Mouse (Mus musculus) erythroid progenitor cell, adult 5-6 weeks (primary cell): Measurements from ENCODE around the gene Fndc3b. TPM values are rescaled to one million over a fixed set of nuclear protein-coding genes. Genes with fewer than 3 reads are reported as not detected.

ENCODE experiments used
- ATAC-seq: replicated peaks from 2 replicates; pipeline ENCODE4 v1.8.0; 2016; ENCODE audit warnings: moderate number of reproducible peaks, mild to moderate bottlenecking, moderate TSS enrichment, inconsistent platforms; ENCODE audit not compliant: poor library complexity, low FRiP score, severe bottlenecking
- total RNA-seq, 2 experiments: library from RNA; stranded (forward) in 1 of 2; stranded (reverse) in 1 of 2; fragments of 150-400 nt in 1 of 2; fragments of 186-747, 209-891 nt in 1 of 2; gene quantifications; 2 replicates each; pipeline versions ENCODE4 v1.2.3 to v1.2.4; 2015 to 2017; ENCODE audit warnings: low replicate concordance in 2 of 2

Fndc3b gene
- total RNA-seq, 2 experiments from 2014 or later, result 1.3 to 1.8 TPM

DNA sequence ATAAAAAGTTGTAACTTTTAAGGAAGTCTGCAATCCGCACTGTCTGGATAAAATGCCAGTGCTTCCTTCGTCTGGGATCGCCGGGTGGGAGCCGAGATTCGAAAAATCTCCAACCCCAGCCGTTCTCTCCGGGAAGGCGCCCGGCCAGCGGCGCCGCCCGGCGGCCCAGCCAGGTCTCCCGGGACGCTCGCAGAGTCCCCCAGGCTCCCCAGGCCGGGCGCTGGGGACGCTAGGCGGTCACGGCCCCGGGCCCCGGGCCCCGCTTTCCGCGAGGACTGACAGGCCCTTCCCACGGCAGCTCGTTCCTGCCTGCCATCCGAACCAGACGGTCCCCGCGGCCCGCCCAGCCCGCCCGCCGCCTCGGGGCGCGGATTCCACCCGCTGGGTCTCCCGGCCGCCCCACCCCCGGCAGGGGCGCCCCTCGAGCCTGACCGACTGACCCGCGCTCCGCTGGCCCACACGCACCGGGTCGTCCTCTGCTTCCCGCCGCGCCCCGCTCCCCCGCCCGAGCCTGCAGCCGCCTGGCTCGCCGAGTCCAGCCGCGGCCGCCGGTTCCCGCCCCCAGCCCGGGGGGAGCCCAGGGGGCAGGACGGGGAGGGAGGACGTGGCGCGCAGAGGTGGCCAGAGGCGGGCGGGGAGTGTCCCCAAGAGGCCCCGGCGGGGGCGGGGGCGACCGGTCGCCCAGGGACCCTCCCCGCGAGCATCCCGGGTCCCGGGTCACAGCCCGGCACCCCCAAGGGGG, 1.0 kb downstream of the Fndc3b start:
- no peak for ATAC-seq

- no peak for ATAC-seq
Observed at GRCm38 (mm10) chr3:27709096-27709905, 1.8 kb downstream of the Fndc3b start.

DNA sequence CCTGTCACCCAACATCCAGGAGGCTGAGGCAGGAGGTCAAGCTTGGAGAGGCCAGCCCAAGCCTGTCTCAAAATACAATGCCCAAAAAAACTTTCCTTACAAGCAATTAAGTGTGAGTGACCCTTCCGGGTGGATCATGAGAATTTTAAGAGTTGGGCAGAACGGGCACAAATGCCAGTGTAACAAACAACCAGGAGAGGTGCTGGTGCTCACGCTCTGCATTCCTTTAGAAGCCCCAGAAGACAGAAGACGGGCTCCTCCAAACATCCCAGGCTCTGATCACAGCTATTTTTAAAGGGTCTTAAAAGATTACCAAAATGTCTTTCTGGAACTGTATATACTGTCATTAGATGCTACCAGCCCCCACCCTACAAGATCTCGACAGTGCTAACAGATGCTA, 2.5 kb downstream of the Fndc3b start:
- no peak for ATAC-seq

GRCm38 (mm10) chr3:27705761-27706160, 5.3 kb downstream of the Fndc3b start:
- ATAC-seq, result no peak

GRCm38 (mm10) chr3:27705056-27705455, 6.1 kb downstream of the Fndc3b start:
- ATAC-seq, result no peak

- no peak for ATAC-seq
Observed at GRCm38 (mm10) chr3:27704641-27705040, 6.5 kb downstream of the Fndc3b start.

DNA sequence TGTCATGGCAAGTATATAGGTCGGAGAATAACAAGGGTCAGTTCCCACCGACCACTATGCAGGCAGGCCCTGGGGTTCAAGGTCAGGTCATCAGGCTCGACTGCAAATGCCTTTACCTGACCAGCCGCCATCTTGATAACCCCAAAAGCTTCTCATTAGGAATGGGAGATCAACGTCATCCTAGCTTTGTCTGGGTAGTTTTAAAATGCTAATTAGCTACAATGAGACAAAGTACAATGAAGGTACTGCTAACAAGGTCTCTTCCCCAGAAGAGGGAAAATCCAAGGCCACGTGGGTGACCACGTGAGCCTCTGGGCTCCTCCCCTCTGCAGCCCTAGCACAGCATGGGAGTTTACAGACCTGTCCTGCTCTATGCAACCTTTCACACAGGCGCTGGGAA, 7.6 kb downstream of the Fndc3b start:
- ATAC-seq, result no peak

DNA sequence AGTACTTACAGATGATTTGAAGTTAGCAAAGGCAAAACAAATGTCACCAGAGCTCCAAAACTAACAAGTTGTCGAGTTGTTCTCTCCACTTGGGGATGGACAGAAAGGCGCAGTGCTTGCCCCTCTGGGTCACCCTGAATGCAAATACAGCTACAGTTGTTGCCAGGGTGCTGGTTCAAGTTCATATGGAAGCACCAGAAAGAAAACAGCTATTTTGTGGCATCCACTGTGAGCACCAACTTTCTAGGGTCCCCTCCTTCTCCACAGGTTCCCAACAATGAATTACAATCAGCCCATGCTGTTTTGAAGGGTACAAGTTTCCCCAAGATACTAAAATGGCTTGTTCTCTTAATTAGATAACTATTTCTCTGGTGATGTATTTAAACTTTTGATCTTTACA, 8.0 kb downstream of the Fndc3b start:
- no peak for ATAC-seq

DNA sequence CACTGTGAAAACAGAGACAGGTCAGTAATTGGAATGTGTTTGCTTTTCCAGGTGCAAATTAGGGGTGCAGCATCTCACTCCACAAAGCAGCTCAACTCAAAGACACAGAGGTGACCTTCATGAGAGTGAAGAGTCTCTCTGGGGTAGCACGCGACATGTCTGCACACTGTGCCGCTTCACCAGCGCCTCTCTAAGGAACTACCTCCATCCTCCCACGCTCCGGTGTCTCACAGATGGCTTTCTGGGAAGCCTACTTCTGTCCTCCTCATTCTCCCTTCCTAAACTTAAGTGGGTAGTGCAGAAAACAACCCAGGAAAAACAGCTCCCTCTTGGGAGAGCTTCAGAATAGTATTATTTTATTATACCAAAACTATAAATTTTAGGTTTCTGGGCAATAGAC, 12.4 kb downstream of the Fndc3b start:
- ATAC-seq, result no peak

GRCm38 (mm10) chr3:27696449-27696797, 14.7 kb downstream of the Fndc3b start:
- no peak for ATAC-seq

DNA sequence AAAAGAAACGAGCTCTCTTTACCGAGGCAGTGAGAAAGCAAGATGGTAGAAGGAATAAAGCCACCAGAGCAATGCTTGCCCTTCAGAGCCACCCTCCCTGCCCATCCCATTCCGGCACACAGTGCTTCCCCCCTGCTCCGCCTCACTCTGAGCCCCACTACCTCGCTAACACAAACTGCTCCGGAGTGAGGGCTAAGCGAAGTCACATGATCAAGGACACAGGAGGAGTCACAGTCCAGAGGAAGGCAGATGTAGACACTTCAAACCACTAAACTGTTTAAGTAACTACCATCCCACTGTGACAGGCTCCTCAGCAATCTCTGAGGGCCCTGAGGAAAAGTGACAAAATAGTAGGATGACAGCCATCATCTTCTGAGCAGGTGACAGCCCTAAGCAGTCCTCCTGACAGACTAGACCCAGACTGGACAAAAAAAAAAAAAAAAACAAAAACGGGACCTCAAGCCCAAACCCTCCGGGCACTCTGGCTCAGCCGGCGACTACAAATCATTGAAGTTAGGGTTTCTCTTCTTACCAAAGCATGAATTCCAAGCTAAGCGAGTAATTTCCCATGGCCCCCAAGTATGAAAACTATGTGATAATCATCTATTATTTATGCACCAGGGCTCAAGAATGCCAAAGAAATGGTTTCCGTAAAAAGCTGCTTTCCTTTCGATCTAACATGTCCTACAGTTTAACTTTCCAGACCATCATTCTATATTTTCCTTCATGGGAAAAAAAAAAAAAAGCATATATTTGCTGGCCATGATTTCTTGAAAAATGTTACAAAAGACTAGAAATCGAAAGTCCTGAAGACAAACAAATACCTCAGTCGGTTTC, 15.3 kb downstream of the Fndc3b start:
- ATAC-seq, result no peak

- no peak for ATAC-seq
Observed at GRCm38 (mm10) chr3:27694586-27694985, 16.5 kb downstream of the Fndc3b start.

DNA sequence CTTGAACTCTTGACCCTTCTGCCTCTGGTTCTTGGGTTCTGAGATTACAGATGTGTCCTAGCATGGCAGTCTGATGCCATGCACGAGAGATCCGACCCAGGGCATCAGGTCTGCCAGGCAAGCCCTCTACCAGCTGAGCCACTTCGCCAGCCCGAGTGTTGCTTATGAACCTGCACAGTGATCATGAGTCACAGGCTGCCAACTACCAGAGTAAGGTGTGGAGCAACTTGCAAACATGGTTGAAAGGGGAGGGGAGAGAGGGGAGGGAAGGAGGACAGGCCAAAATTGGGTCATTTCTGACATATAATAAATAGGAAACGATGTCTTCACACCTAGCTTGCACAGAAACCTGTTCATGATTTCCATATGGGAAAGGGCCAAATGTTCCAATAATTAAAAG, 17.0 kb downstream of the Fndc3b start:
- no peak for ATAC-seq

DNA sequence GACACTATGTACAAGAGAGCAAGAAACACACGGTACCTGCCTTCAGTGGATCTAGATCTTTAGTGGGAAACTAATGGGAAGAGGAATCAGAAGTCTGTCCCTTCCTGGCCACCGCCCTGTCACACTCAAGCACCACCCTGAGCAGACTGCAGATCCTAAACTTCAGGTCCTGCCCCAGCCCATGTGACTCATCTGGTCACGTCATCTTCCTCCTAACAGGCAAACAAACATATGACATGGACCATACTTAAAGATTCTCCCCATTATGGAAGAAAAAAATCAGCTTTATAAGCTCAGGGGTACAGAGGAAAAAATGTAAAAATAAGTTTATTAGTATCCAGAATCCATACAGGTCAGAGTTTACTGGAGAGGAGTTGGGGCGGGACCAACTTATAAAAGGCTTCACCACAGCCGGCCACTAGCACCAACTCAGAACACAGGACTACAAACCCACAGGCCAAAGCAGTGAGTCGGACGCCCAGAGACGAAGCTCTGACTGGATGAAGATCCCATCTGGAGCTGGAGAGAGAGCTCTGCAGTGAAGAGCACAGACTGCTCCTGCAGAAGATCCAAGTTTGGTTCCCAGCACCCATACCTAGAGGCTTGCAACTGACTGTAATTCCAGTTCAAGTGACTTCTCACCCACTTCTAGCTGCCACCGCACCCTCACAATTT, 19.5 kb downstream of the Fndc3b start:
- ATAC-seq, result no peak

DNA sequence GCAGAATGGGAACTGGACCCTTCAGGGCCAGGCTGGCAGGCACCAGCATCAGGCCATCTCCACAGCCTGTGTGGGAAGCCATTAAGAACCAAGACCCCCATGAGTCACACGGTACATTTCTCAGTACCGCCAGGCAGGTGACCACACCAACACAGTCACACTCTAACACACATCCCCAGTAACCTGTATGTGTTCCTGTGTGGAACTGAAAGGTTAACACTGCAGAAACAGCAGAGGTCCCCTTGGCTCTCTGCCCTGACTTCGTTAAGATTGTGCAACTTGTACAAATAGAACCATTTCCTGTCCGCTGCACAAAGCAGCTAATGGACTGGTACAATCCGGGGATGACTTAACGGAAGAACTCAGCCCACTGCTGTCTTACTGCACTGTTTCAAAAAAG, 21.1 kb downstream of the Fndc3b start:
- no peak for ATAC-seq

DNA sequence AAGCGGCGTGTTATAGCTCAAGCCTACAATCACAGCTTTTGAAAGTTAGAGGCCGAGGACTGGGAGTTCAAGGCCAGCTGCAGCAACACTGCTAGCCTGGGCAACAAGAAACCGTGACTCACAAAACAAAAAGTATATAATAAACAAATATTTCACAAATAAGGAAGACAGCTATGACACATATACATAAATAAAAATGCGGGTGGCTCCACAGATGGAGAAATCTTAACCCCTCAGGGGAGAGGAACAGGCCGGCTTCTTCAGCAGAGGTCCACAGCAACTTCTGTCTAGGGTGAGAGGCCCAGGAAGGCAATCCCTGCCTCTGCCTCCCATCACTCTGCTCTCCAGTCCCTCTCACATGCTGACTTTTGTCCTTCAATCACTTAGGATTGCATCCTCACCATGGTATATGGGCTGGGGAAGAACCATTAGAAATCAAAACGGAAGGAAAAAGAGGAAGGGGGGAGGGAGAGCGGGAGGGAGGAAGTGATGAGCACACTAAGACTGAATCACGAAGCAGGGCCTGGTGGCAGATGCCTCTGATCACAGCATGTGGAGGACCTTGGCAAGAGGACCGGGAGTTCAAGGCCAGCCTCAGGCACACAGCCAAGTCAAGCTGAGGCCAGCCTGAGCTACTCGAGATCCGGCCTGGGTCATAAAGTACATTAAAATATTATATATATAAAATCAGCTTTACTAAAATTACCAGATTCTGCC, 21.8 kb downstream of the Fndc3b start:
- no peak for ATAC-seq

DNA sequence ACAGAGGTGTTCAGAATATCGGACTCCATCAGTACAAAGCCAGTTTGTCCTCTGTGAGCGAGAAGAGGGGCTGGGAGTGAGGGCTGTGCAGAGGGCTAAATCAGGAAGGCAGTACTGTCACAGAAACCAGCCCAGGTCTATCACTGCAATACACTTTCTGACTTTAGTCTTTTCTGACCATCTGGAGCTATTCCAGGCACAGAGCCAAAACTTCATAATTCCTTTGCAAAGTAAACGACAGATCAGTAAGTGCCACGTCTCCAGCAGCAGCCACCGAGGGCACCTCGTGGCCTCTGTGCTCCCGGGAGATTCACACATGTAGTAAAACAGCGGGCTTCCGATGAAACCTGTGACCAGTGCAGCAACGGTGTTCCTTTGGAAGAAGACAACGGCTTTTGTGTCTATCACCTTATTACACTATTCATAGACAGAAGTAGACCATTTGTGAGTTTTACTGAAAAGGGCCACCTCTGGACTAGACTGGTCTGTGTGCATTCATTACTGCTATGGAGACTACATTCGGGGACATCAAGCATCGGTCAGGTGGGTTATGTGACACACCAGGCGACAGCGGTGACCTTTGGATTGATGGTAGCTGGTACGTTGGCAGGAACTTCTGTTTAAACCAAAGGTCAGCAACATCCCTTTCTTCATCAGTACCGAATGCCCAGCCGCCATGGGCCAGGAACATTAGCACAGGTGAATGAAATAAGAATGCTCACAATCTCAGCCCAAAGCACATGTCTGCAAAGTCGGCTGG, 24.2 kb downstream of the Fndc3b start:
- no peak for ATAC-seq

DNA sequence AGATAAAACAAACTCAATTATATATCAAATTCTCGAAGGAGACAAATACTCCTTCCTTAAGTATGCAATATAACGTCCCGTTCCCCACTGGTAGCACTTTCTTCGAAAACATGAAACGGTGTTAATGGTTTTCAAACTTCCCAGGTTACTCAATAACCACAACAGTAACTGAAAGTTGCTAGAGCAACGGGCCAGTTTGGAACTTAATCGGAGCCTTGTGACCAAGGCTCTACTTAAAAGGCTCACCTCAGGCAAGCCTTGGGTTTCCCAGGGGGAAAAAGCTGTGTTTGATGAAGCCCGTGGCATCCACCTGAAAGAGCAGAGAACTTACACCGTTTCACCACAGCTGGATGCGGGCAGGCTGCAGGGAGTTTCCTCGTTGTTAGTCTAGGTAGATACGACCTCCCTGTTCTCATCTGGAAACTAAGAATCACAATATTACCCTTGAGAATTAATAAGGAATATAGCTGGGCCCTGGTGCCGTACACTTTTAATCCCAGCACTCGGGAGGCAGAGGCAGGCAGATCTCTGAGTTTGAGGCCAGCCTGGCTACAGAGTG, 25.4 kb downstream of the Fndc3b start:
- no peak for ATAC-seq
